Mouse (Mus musculus) heart, embryonic 15.5 days (tissue): ENCODE measurements around the gene Dok5. TPM values are rescaled to one million over a fixed set of nuclear protein-coding genes. Genes with fewer than 3 reads are reported as not detected.

ENCODE experiments used
- ATAC-seq: fragments of 200-750 bp; cut with Nextera tagmentation; replicated peaks from 2 replicates; pipeline ENCODE4 v1.8.0; 2017; ENCODE audit warnings: low read depth, moderate TSS enrichment; ENCODE audit not compliant: insufficient number of reproducible peaks, insufficient read depth, low FRiP score
- H3K27ac ChIP-seq: fragments of 300-500 bp; sonication (generic); 2 replicates; pipeline ENCODE4 v1.5.1; 2015; ENCODE audit warnings: mild to moderate bottlenecking, inconsistent platforms
- H3K27me3 ChIP-seq: fragments of 300-500 bp; sonication (generic); 2 replicates; pipeline ENCODE4 v1.6.1; 2015; ENCODE audit warnings: inconsistent platforms
- H3K36me3 ChIP-seq: fragments of 300-500 bp; sonication (generic); 2 replicates; pipeline ENCODE4 v1.6.1; 2015; ENCODE audit warnings: mild to moderate bottlenecking, inconsistent platforms
- H3K4me1 ChIP-seq: fragments of 300-500 bp; sonication (generic); replicated peaks from 2 replicates; pipeline ENCODE4 v1.6.1; 2015; ENCODE audit warnings: inconsistent platforms
- H3K4me2 ChIP-seq: fragments of 300-500 bp; sonication (generic); 2 replicates; pipeline ENCODE4 v1.6.1; 2015; ENCODE audit warnings: inconsistent platforms, mild to moderate bottlenecking, moderate library complexity
- H3K4me3 ChIP-seq: fragments of 300-500 bp; sonication (generic); 2 replicates; pipeline ENCODE4 v1.5.1; 2015; ENCODE audit warnings: mild to moderate bottlenecking, inconsistent platforms
- H3K9ac ChIP-seq: fragments of 300-500 bp; sonication (generic); 2 replicates; pipeline ENCODE4 v1.6.1; 2015; ENCODE audit warnings: mild to moderate bottlenecking, inconsistent platforms
- H3K9me3 ChIP-seq: fragments of 300-500 bp; sonication (generic); replicated peaks from 2 replicates; pipeline ENCODE4 v1.6.1; 2016; ENCODE audit warnings: inconsistent platforms
- WGBS: fragments of 180-500 bp; shearing (Covaris S2); methylation state at CpG from one replicate; pipeline ENCODE4 v1.1.7; 2015; ENCODE audit warnings: mixed read lengths; 5-methylcytosine and 5-hydroxymethylcytosine counted together
- polyA plus RNA-seq: library from polyadenylated mRNA; unstranded; fragments of >200 nt; fragmentation: Nextera tagmentation; extraction: Ambion mirVana; gene quantifications from 2 replicates; pipeline ENCODE4 v1.2.1, GENCODE M21; 2015

Gene Dok5
- polyA plus RNA-seq, 1 experiment from 2014 or later: 5.6 TPM

GRCm38 (mm10) chr2:170837824-170838557 lies 106.4 kb downstream of the Dok5 start:
- Histone ChIP-seq H3K4me1 (peaks cover 18% of the 10 kb centered on the region), H3K9me3 (no peaks in the 10 kb centered on the region), H3K27me3 (no peaks in the 10 kb centered on the region), H3K4me3 (no peak overlapping the region), H3K9ac (no peak overlapping the region), H3K4me2 (no peak overlapping the region), H3K27ac (peak overlapping the region; percentile 37; the same call in 1 of the 2 replicates), H3K36me3 (no peaks in the 10 kb centered on the region)
- ATAC-seq: peak; percentile 79
- 49% methylated on average over 12 of the region's 12 CpGs for WGBS

- H3K9ac ChIP-seq: no peak overlapping the region
- H3K9me3 ChIP-seq: no peaks in the 10 kb centered on the region
- H3K36me3 ChIP-seq: no peaks in the 10 kb centered on the region
- no peak for ATAC-seq
- no peak overlapping the region for H3K4me3 ChIP-seq
- no peak overlapping the region for H3K27ac ChIP-seq
- WGBS: 62% methylated on average over 13 of the region's 13 CpGs
- peaks cover 18% of the 10 kb centered on the region for H3K4me1 ChIP-seq
- no peak overlapping the region for H3K4me2 ChIP-seq
- H3K27me3 ChIP-seq: no peaks in the 10 kb centered on the region
Measured at GRCm38 (mm10) chr2:170841441-170841965, 109.9 kb downstream of the Dok5 start.

- Histone ChIP-seq H3K9me3 (no peaks in the 10 kb centered on the region), H3K36me3 (no peaks in the 10 kb centered on the region), H3K4me3 (no peak overlapping the region), H3K4me2 (no peak overlapping the region), H3K27me3 (no peaks in the 10 kb centered on the region), H3K27ac (no peak overlapping the region), H3K9ac (no peak overlapping the region), H3K4me1 (peaks cover 15% of the 10 kb centered on the region)
- ATAC-seq: no peak
- 85% methylated on average over 10 of the region's 10 CpGs for WGBS
Measured at GRCm38 (mm10) chr2:170845511-170845910, 113.9 kb downstream of the Dok5 start.

GRCm38 (mm10) chr2:170850058-170850457 lies 118.5 kb downstream of the Dok5 start:
- ATAC-seq: no peak
- no peak overlapping the region for H3K27ac ChIP-seq
- peaks cover 23% of the 10 kb centered on the region for H3K4me1 ChIP-seq
- H3K27me3 ChIP-seq: no peaks in the 10 kb centered on the region
- no peaks in the 10 kb centered on the region for H3K36me3 ChIP-seq
- no peaks in the 10 kb centered on the region for H3K9me3 ChIP-seq
- no peak overlapping the region for H3K4me3 ChIP-seq
- no peak overlapping the region for H3K4me2 ChIP-seq
- 96% methylated on average over 4 of the region's 4 CpGs for WGBS
- no peak overlapping the region for H3K9ac ChIP-seq

- peaks cover 19% of the 10 kb centered on the region for H3K4me1 ChIP-seq
- ATAC-seq: no peak
- H3K9me3 ChIP-seq: no peaks in the 10 kb centered on the region
- H3K4me2 ChIP-seq: no peak overlapping the region
- WGBS: 50% methylated on average over 6 of the region's 6 CpGs
- H3K36me3 ChIP-seq: no peaks in the 10 kb centered on the region
- no peak overlapping the region for H3K9ac ChIP-seq
- no peaks in the 10 kb centered on the region for H3K27me3 ChIP-seq
- no peak overlapping the region for H3K4me3 ChIP-seq
- H3K27ac ChIP-seq: peak overlapping the region; percentile 67
Measured at GRCm38 (mm10) chr2:170852337-170852736, 120.7 kb downstream of the Dok5 start.

GRCm38 (mm10) chr2:170855210-170855609 lies 123.6 kb downstream of the Dok5 start:
- WGBS: 68% methylated on average over 3 of the region's 3 CpGs
- H3K4me1 ChIP-seq: peaks cover 8% of the 10 kb centered on the region

GRCm38 (mm10) chr2:170856085-170856484 lies 124.5 kb downstream of the Dok5 start:
- no peak for ATAC-seq
- WGBS: 53% methylated on average over 5 of the region's 5 CpGs
- H3K4me2 ChIP-seq: no peak overlapping the region
- no peak overlapping the region for H3K9ac ChIP-seq
- peaks cover 6% of the 10 kb centered on the region for H3K4me1 ChIP-seq
- H3K36me3 ChIP-seq: no peaks in the 10 kb centered on the region
- H3K4me3 ChIP-seq: no peak overlapping the region
- no peaks in the 10 kb centered on the region for H3K27me3 ChIP-seq
- H3K27ac ChIP-seq: peak overlapping the region; percentile 53
- no peaks in the 10 kb centered on the region for H3K9me3 ChIP-seq

More at GRCm38 (mm10) chr2:170855210-170855609, 123.6 kb downstream of the Dok5 start:
- no peak overlapping the region for H3K9ac ChIP-seq
- no peaks in the 10 kb centered on the region for H3K27me3 ChIP-seq
- no peak overlapping the region for H3K4me2 ChIP-seq
- no peaks in the 10 kb centered on the region for H3K9me3 ChIP-seq
- no peaks in the 10 kb centered on the region for H3K36me3 ChIP-seq
- H3K4me3 ChIP-seq: no peak overlapping the region
- no peak for ATAC-seq
- no peak overlapping the region for H3K27ac ChIP-seq

GRCm38 (mm10) chr2:170857507-170857906 lies 125.9 kb downstream of the Dok5 start:
- WGBS: 68% methylated on average over 7 of the region's 7 CpGs
- no peak for ATAC-seq
- H3K27me3 ChIP-seq: no peaks in the 10 kb centered on the region
- 0 out of 2 replicates have a peak, but pooled peaks cover under 1% of the 10 kb centered on the region for H3K4me1 ChIP-seq
- no peak overlapping the region for H3K4me3 ChIP-seq
- no peak overlapping the region for H3K27ac ChIP-seq
- H3K9me3 ChIP-seq: no peaks in the 10 kb centered on the region
- no peaks in the 10 kb centered on the region for H3K36me3 ChIP-seq
- no peak overlapping the region for H3K9ac ChIP-seq
- no peak overlapping the region for H3K4me2 ChIP-seq

GRCm38 (mm10) chr2:170858640-170859039 lies 127.0 kb downstream of the Dok5 start:
- no peaks in the 10 kb centered on the region for H3K9me3 ChIP-seq
- 37% methylated on average over 3 of the region's 3 CpGs for WGBS
- no peak for ATAC-seq
- 0 out of 2 replicates have a peak, but pooled peaks cover 6% of the 10 kb centered on the region for H3K4me1 ChIP-seq
- no peaks in the 10 kb centered on the region for H3K36me3 ChIP-seq
- H3K4me3 ChIP-seq: no peak overlapping the region
- no peaks in the 10 kb centered on the region for H3K27me3 ChIP-seq
- H3K27ac ChIP-seq: no peak overlapping the region
- no peak overlapping the region for H3K4me2 ChIP-seq
- H3K9ac ChIP-seq: no peak overlapping the region

GRCm38 (mm10) chr2:170860576-170860975 lies 129.0 kb downstream of the Dok5 start:
- Histone ChIP-seq H3K4me1 (0 out of 2 replicates have a peak, but pooled peaks cover 6% of the 10 kb centered on the region), H3K4me2 (no peak overlapping the region), H3K36me3 (no peaks in the 10 kb centered on the region), H3K9ac (no peak overlapping the region), H3K27me3 (no peaks in the 10 kb centered on the region), H3K4me3 (no peak overlapping the region), H3K27ac (no peak overlapping the region), H3K9me3 (no peaks in the 10 kb centered on the region)
- ATAC-seq: no peak
- 67% methylated on average over 4 of the region's 4 CpGs for WGBS

- Histone ChIP-seq H3K4me2 (0 out of 2 replicates have a peak overlapping the region, but pooled peaks have one; percentile 1), H3K4me1 (0 out of 2 replicates have a peak, but pooled peaks cover 6% of the 10 kb centered on the region), H3K27ac (no peak overlapping the region), H3K4me3 (no peak overlapping the region), H3K36me3 (no peaks in the 10 kb centered on the region), H3K9me3 (no peaks in the 10 kb centered on the region), H3K9ac (no peak overlapping the region), H3K27me3 (no peaks in the 10 kb centered on the region)
- ATAC-seq: no peak
- 32% methylated on average over 9 of the region's 9 CpGs for WGBS
Measured at GRCm38 (mm10) chr2:170862799-170863198, 131.2 kb downstream of the Dok5 start.
